Mouse (Mus musculus) gastrocnemius, postnatal 14 days (tissue): ENCODE measurements at regions not wholly inside any gene's neighbourhood (a gene's known extent, or its start where the extent isn't known, plus 50 kb on each side); places are given as distances from the start of the nearest gene placed in this dataset.

Experiments used
- DNase-seq: peaks from one replicate; pipeline ENCODE4 v3.0.0; 2021; ENCODE audit warnings: mixed read lengths
- intact Hi-C: fragments of 180-260 bp; cut with DNase I; formaldehyde crosslinking; loops from one replicate; pipeline ENCODE4 v1.15.1; 2025; ENCODE audit warnings: low total_unique reads

GRCm38 (mm10) chr4:54704696-54705095, 240.2 kb upstream of the Zfp462 start:
- DNase-seq: no peak
- intact Hi-C loops: no loop called here

GRCm38 (mm10) chr4:54709751-54710150, 235.1 kb upstream of the Zfp462 start:
- intact Hi-C loops: no loop called here
- no peak for DNase-seq

GRCm38 (mm10) chr4:54712929-54713328, 231.9 kb upstream of the Zfp462 start:
- intact Hi-C loops: no loop called here
- no peak for DNase-seq

DNA sequence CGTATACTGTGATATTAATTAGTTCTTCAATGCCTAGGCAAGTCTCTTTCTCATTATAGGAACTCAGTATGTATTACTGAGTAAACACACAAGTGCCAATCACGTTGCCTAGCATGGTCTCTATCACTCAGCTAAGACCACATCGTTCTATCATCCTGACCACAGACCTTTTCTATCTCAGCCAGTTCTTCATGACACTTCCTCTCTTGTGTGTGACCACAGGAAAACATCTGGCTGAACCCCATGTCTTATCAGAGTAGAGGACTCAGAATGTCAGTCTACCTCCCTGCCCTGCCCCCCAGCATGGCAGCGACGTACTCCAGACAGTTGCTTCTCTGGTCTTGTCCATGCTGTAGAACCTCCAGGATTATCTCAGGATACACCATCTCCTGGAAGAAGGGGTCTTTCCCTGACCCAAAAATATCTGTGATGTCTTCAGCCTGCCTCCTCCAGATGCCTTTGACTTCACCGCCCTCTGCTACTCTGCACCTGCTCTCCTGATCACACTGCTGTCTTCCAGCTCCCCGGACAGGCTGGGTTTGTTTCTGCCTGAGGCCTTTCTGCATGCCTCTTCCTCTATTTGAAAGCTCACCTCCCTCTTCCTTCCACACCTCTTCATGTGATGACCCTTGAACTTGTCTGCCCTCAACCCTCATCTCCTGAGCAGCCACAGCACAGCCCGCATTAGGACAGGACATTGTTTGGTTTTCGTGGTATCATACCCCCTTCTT, 230.1 kb upstream of the Zfp462 start:
- intact Hi-C loops: no loop called here

DNA sequence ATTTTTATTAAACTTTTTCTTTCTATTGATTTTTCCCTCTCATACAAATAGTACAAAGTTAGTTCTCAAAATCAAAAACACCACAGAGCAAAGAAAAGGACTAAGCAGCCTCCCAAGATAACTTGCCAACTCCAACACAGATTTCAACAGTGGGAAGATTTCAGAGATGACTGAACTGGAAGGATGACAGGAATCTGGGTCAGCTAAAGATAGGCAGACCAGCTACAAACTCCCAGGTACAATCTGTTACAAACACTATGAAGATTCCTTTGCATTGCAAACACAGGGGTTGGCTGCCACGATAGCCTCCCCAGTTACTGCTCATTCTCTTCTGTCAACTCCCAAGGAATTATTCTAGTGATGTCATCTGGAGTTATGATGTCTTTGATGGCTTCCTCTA, 226.8 kb upstream of the Zfp462 start:
- intact Hi-C loops: no loop called here
- no peak for DNase-seq

More for the DNA sequence above, 230.1 kb upstream of the Zfp462 start:
- no peak for DNase-seq

- DNase-seq: no peak
- intact Hi-C loops: no loop called here
These were observed 205.8 kb upstream of the Zfp462 start for GRCm38 (mm10) chr4:54739001-54739400.

DNA sequence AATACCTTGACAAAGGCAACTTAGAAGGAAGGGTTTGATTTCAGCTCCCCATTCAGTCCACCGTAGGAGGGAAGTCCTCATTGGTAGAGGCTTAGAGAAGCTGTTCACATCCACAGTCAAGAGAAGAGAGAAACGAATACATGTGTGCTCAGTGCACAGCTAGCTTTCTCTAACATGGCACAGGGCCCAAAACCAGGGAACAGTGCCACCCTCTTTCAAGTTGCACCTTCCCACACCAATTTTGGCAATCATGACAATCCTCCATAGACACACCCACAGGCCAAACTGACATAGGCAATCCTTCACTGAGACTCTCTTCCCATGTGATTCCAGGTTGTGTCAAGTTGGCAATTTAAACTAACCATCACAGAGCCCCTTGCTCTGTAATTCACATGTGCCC, 193.4 kb upstream of the Zfp462 start:
- no peak for DNase-seq
- intact Hi-C loops: no loop called here

DNA sequence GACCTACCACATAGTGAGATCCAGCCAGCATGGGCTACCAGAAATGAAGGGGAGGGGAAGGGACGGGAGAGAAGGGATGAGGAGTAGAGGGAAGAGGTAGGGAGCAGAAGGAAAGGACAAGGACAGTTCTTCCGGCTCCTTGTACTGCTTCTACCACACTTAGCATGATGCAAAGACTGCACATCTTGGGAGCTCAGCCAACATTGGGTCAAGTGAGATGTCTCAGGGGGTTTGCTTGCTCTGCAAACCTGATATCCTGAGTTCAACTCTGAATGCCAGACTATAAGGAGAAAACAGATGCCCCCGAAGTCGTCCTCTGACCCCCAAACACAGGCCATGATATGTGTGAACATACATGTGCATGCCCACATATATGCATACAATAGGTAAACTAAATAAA, 188.4 kb upstream of the Zfp462 start:
- intact Hi-C loops: no loop called here
- no peak for DNase-seq

- intact Hi-C loops: no loop called here
- DNase-seq: peak; percentile 59
These were observed 186.9 kb upstream of the Zfp462 start for GRCm38 (mm10) chr4:54757715-54758500.

GRCm38 (mm10) chr4:54758501-54758829, 186.4 kb upstream of the Zfp462 start:
- DNase-seq: no peak

GRCm38 (mm10) chr4:54761257-54761656, 183.6 kb upstream of the Zfp462 start:
- peak; percentile 40 for DNase-seq
- intact Hi-C loops: no loop called here

More at GRCm38 (mm10) chr4:54758501-54758829, 186.4 kb upstream of the Zfp462 start:
- intact Hi-C loops: no loop called here

- no peak for DNase-seq
- intact Hi-C loops: no loop called here
These were observed 179.8 kb upstream of the Zfp462 start for GRCm38 (mm10) chr4:54765045-54765444.

DNA sequence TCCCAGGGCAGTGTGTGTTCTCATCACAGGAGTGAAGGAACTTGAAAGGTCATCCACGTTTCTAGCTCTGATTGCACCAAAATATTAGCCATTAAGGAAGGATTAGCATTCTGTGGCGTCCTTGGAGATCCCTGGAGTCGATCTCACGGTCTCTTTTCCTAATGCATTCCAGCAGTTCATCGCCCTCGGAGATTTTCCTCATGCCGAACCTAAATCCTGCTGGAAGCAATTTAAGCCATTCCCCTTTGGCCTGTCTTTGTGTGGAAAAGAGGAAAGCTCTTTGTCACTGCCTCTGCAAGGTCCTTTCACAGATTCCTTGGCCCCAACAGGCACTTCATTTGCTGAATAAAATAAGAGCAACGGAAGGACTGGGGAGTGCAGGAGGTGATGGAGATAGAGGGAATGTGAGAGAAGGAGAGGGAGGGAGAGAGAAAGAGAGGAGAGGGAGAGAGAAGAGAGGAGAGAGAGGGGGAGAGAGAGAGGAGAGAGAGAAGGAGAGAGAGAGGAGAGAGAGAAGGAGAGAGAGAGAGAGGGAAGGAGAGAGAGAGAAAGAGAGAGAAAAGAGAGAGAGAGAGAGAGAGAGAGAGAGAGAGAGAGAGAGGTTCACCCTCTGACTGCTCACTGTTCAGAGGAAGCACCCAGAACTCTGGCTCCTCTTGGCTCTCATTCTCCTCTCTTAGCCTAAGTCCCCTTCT, 177.2 kb upstream of the Zfp462 start:
- no peak for DNase-seq
- intact Hi-C loops: no loop called here

GRCm38 (mm10) chr4:54768836-54769235, 176.0 kb upstream of the Zfp462 start:
- intact Hi-C loops: no loop called here
- no peak for DNase-seq

- intact Hi-C loops: no loop called here
- DNase-seq: no peak
These were observed 170.8 kb upstream of the Zfp462 start for GRCm38 (mm10) chr4:54774066-54774465.

DNA sequence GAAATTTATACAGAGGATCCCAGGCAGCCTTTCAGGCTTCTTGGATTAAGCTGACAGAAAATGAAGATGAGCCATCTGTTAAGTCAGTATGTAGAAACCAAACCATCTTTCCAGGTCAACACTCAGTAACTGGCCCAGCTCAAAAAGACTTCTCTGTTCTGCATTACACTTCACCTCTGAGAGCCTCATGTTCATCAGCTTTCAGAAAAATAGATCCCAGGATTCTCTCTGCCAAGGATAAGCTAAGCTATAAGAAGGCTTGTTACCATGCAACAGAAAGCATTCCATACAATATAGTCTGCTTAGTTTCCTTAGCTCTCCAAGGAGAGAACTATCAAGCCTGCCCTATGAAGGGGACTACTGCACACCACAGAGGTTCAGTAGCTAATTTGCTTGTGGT, 170.1 kb upstream of the Zfp462 start:
- no peak for DNase-seq
- intact Hi-C loops: no loop called here

- DNase-seq: no peak
- intact Hi-C loops: no loop called here
These were observed 164.3 kb upstream of the Zfp462 start for GRCm38 (mm10) chr4:54780511-54780910.

DNA sequence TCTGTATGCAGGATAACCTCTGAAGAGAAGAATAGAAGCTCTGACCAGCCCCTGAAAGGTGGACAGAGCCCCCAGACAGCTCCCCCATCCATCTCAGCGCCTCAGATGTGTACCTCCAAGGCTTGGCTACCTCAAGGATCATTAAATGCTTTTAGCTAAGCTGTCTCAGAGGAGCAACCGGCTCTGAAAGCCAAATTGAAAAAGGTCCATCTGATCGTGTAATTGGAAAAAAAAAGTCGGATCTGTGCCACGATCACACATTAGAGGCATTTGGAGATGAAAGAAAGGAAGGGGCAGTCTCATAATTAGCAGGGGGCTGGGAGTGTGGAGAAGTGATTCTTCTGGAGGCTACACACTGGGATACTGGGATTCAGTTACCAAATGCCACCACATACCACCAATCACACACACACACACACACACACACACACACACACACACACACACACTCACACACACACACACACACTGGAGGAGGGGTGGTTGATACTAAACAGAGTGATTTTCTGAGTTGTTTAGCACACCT, 153.6 kb upstream of the Zfp462 start:
- intact Hi-C loops: no loop called here
- DNase-seq: no peak

- intact Hi-C loops: no loop called here
These were observed 151.0 kb upstream of the Zfp462 start for GRCm38 (mm10) chr4:54793857-54794256.

DNA sequence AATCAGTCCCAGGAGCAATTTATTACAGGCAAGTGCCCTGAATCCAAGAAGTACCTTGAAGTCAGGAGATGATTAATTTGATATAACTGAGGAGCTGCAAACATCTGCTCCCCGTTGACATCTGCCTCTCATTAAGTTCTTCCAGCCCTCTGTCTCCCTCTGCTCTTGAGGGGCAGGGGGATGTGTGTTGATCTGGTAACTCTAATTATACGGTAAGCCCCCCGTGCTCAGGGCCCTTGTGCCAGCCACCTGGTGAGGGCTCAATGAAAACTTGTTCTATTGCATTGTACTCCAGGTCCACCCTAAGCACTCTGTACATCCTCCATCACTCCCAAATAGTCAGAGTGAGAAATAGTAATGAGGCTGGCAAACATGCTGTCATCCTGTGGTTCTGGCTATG, 149.6 kb upstream of the Zfp462 start:
- no peak for DNase-seq
- intact Hi-C loops: no loop called here

More at GRCm38 (mm10) chr4:54793857-54794256, 151.0 kb upstream of the Zfp462 start:
- no peak for DNase-seq
